Mouse (Mus musculus): ENCODE results near the gene Amdhd2. TPM values are rescaled to one million over a fixed set of nuclear protein-coding genes. Genes with fewer than 3 reads are reported as not detected.

Gene Amdhd2
- polyA plus RNA-seq, 1 experiment, result 116 TPM

DNA sequence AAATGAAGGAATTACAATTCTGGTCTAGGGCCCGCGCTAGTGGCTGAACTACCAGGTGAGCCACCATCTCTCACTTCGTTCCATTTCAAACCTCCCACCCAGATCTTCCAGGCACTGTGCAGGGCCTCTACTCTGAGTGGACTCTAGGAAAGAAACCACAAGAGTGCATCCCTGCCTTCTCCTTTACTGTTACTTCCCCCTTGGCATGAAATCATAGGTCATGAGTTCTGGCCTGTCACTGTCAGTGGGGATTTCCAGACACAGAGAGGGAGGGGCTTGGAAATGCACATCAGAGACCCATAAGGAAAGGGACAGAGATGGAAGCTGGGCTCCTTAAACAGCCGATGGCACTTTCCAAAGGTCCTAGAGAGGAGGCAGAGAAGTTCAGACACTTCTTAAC is 8.2 kb upstream of the Amdhd2 start:
- TF ChIP-seq POLR2A (IDR thresholded peaks at IDR 0.05; ENCODE audit: control insufficient read depth, low read depth, low read length) (no peak), CTCF (IDR thresholded peaks at IDR 0.05; ENCODE audit: control insufficient read depth, insufficient read depth, insufficient replicate concordance, low read depth, low read length) (no peak)
- H3K4me3 ChIP-seq (ENCODE audit: control insufficient read depth, low read depth, low read length), result no peak overlapping the region
- H3K27ac ChIP-seq (ENCODE audit: control insufficient read depth, insufficient read depth, low read depth, low read length), result no peak overlapping the region

DNA sequence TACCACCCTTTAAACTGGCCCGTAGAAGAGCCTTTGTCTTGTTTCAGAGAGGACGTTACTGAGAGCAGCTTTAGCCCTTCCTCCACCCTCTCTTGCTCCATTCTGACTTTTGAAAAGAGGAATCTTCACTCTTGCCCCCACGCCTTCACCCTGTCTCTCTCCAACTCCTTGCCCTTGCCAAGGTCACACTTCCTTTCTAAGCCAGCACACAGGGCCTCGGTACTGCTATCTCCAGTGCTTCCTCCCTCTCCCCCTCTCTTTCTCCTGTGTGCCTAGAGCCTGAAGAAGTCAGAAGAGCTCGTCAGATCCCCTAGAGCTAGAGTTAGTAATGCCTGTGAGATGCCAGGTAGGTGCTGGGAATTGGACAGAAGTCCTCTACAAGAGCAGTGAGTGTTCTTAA is 7.2 kb upstream of the Amdhd2 start:
- Histone ChIP-seq H3K27ac (ENCODE audit: control insufficient read depth, insufficient read depth, low read depth, low read length) (peak overlapping the region; percentile 32; the same call in 1 of the 2 replicates), H3K4me3 (ENCODE audit: control insufficient read depth, low read depth, low read length) (no peak overlapping the region), H3K27me3 (ENCODE audit: control insufficient read depth, insufficient read depth, low read length) (no peaks in the 10 kb centered on the region), H3K4me1 (ENCODE audit: control insufficient read depth, insufficient read depth, low read length) (peaks cover 21% of the 10 kb centered on the region), H3K36me3 (ENCODE audit: control insufficient read depth, insufficient read depth, low read length) (no peaks in the 10 kb centered on the region; the same call in 1 of the 2 replicates)
- TF ChIP-seq CTCF (IDR thresholded peaks at IDR 0.05; ENCODE audit: control insufficient read depth, insufficient read depth, insufficient replicate concordance, low read depth, low read length), result no peak
- no peak for TF ChIP-seq POLR2A (IDR thresholded peaks at IDR 0.05; ENCODE audit: control insufficient read depth, low read depth, low read length)

More for the DNA sequence above, 8.2 kb upstream of the Amdhd2 start:
- no peaks in the 10 kb centered on the region for H3K36me3 ChIP-seq (ENCODE audit: control insufficient read depth, insufficient read depth, low read length)
- H3K27me3 ChIP-seq (ENCODE audit: control insufficient read depth, insufficient read depth, low read length), result no peaks in the 10 kb centered on the region
- peaks cover 21% of the 10 kb centered on the region for H3K4me1 ChIP-seq (ENCODE audit: control insufficient read depth, insufficient read depth, low read length)

GRCm38 (mm10) chr17:24170125-24170524 is 6.6 kb upstream of the Amdhd2 start:
- Histone ChIP-seq H3K27me3 (ENCODE audit: control insufficient read depth, insufficient read depth, low read length) (no peaks in the 10 kb centered on the region), H3K27ac (ENCODE audit: control insufficient read depth, insufficient read depth, low read depth, low read length) (peak overlapping the region; percentile 99), H3K4me3 (ENCODE audit: control insufficient read depth, low read depth, low read length) (peak overlapping the region; percentile 95; the same call in 1 of the 2 replicates), H3K36me3 (ENCODE audit: control insufficient read depth, insufficient read depth, low read length) (no peaks in the 10 kb centered on the region; the same call in 1 of the 2 replicates), H3K4me1 (ENCODE audit: control insufficient read depth, insufficient read depth, low read length) (peaks cover 21% of the 10 kb centered on the region)
- TF ChIP-seq CTCF (IDR thresholded peaks at IDR 0.05; ENCODE audit: control insufficient read depth, insufficient read depth, insufficient replicate concordance, low read depth, low read length) (no peak), POLR2A (IDR thresholded peaks at IDR 0.05; ENCODE audit: control insufficient read depth, low read depth, low read length) (no peak)

GRCm38 (mm10) chr17:24169317-24170065 is 5.9 kb upstream of the Amdhd2 start, which contains the start of gene Atp6v0c:
Atp6v0c (minus strand) TSS chr17:24169702.
- no peaks in the 10 kb centered on the region for H3K27me3 ChIP-seq (ENCODE audit: control insufficient read depth, insufficient read depth, low read length)
- H3K36me3 ChIP-seq (ENCODE audit: control insufficient read depth, insufficient read depth, low read length), result no peaks in the 10 kb centered on the region; the same call in 1 of the 2 replicates
- H3K4me1 ChIP-seq (ENCODE audit: control insufficient read depth, insufficient read depth, low read length), result peaks cover 21% of the 10 kb centered on the region
- TF ChIP-seq CTCF (IDR thresholded peaks at IDR 0.05; ENCODE audit: control insufficient read depth, insufficient read depth, insufficient replicate concordance, low read depth, low read length), result no peak
- peak; percentile 91 for TF ChIP-seq POLR2A (IDR thresholded peaks at IDR 0.05; ENCODE audit: control insufficient read depth, low read depth, low read length)
- peak within 1 kb of the TSS; percentile 99 for H3K27ac ChIP-seq (ENCODE audit: control insufficient read depth, insufficient read depth, low read depth, low read length)
- H3K4me3 ChIP-seq (ENCODE audit: control insufficient read depth, low read depth, low read length), result peak within 1 kb of the TSS; percentile 95

- peak overlapping the region; percentile 95 for H3K4me3 ChIP-seq (ENCODE audit: control insufficient read depth, low read depth, low read length)
- TF ChIP-seq CTCF (IDR thresholded peaks at IDR 0.05; ENCODE audit: control insufficient read depth, insufficient read depth, insufficient replicate concordance, low read depth, low read length) (no peak), POLR2A (IDR thresholded peaks at IDR 0.05; ENCODE audit: control insufficient read depth, low read depth, low read length) (no peak)
- H3K4me1 ChIP-seq (ENCODE audit: control insufficient read depth, insufficient read depth, low read length), result peaks cover 21% of the 10 kb centered on the region
- H3K36me3 ChIP-seq (ENCODE audit: control insufficient read depth, insufficient read depth, low read length), result no peaks in the 10 kb centered on the region; the same call in 1 of the 2 replicates
- H3K27me3 ChIP-seq (ENCODE audit: control insufficient read depth, insufficient read depth, low read length), result no peaks in the 10 kb centered on the region
- peak overlapping the region; percentile 99 for H3K27ac ChIP-seq (ENCODE audit: control insufficient read depth, insufficient read depth, low read depth, low read length)
These were observed 5.2 kb upstream of the Amdhd2 start for GRCm38 (mm10) chr17:24168590-24169277.

- Histone ChIP-seq H3K36me3 (ENCODE audit: control insufficient read depth, insufficient read depth, low read length) (no peaks in the 10 kb centered on the region; the same call in 1 of the 2 replicates), H3K4me3 (ENCODE audit: control insufficient read depth, low read depth, low read length) (peak overlapping the region; percentile 95), H3K4me1 (ENCODE audit: control insufficient read depth, insufficient read depth, low read length) (peaks cover 25% of the 10 kb centered on the region), H3K27ac (ENCODE audit: control insufficient read depth, insufficient read depth, low read depth, low read length) (peak overlapping the region; percentile 65; the same call in 1 of the 2 replicates), H3K27me3 (ENCODE audit: control insufficient read depth, insufficient read depth, low read length) (no peaks in the 10 kb centered on the region)
- TF ChIP-seq CTCF (IDR thresholded peaks at IDR 0.05; ENCODE audit: control insufficient read depth, insufficient read depth, insufficient replicate concordance, low read depth, low read length) (no peak), POLR2A (IDR thresholded peaks at IDR 0.05; ENCODE audit: control insufficient read depth, low read depth, low read length) (no peak)
These were observed 4.4 kb upstream of the Amdhd2 start for GRCm38 (mm10) chr17:24167891-24168505.

- TF ChIP-seq POLR2A (IDR thresholded peaks at IDR 0.05; ENCODE audit: control insufficient read depth, low read depth, low read length) (no peak), CTCF (IDR thresholded peaks at IDR 0.05; ENCODE audit: control insufficient read depth, insufficient read depth, insufficient replicate concordance, low read depth, low read length) (no peak)
- no peak overlapping the region for H3K4me3 ChIP-seq (ENCODE audit: control insufficient read depth, low read depth, low read length)
- peaks cover 28% of the 10 kb centered on the region for H3K4me1 ChIP-seq (ENCODE audit: control insufficient read depth, insufficient read depth, low read length)
- no peaks in the 10 kb centered on the region; the same call in 1 of the 2 replicates for H3K36me3 ChIP-seq (ENCODE audit: control insufficient read depth, insufficient read depth, low read length)
- no peaks in the 10 kb centered on the region for H3K27me3 ChIP-seq (ENCODE audit: control insufficient read depth, insufficient read depth, low read length)
- H3K27ac ChIP-seq (ENCODE audit: control insufficient read depth, insufficient read depth, low read depth, low read length), result no peak overlapping the region
These were observed 3.6 kb upstream of the Amdhd2 start for GRCm38 (mm10) chr17:24167120-24167519.
